Mouse (Mus musculus) heart, adult 2 months (tissue): Measurements from ENCODE around the gene Trp53. TPM values are rescaled to one million over a fixed set of nuclear protein-coding genes. Genes with fewer than 3 reads are reported as not detected.

ENCODE experiments used
- DNase-seq, 2 experiments: peaks; one replicate each; pipeline ENCODE4 v3.0.0; 2021
- H3K27ac ChIP-seq: fragments of 200-600 bp; 2 replicates; pipeline ENCODE4 v1.8.1; 2022
- H3K27me3 ChIP-seq: fragments of 200-500 bp; 2 replicates; pipeline ENCODE4 v1.6.1; 2012; ENCODE audit warnings: mild to moderate bottlenecking, low read length, inconsistent platforms, mixed read lengths; ENCODE audit not compliant: control insufficient read depth, insufficient read depth
- H3K36me3 ChIP-seq: fragments of 200-500 bp; 2 replicates; pipeline ENCODE4 v1.6.1; 2012; ENCODE audit warnings: low read length, inconsistent platforms; ENCODE audit not compliant: control insufficient read depth, insufficient read depth
- H3K4me1 ChIP-seq: fragments of 200-500 bp; 2 replicates; pipeline ENCODE4 v1.6.1; 2011; ENCODE audit warnings: low read length; ENCODE audit not compliant: control insufficient read depth, insufficient read depth
- H3K4me3 ChIP-seq: fragments of 200-600 bp; 2 replicates; pipeline ENCODE4 v1.8.1; 2022
- H3K79me2 ChIP-seq: fragments of 200-500 bp; replicated peaks from 2 replicates; pipeline ENCODE4 v1.6.1; 2012; ENCODE audit warnings: mild to moderate bottlenecking, inconsistent platforms, low read length, moderate library complexity, mixed read lengths; ENCODE audit not compliant: control insufficient read depth, insufficient read depth
- H3K9ac ChIP-seq: fragments of 200-500 bp; 2 replicates; pipeline ENCODE4 v1.6.1; 2012; ENCODE audit warnings: low read depth, mild to moderate bottlenecking, control low read depth, inconsistent platforms, low read length, mixed read lengths
- CTCF ChIP-seq: fragments of 200-600 bp; IDR thresholded peaks from 2 replicates; pipeline ENCODE4 v1.8.1; 2022; ENCODE audit warnings: antibody characterized with exemption, mild to moderate bottlenecking, moderate library complexity
- EP300 ChIP-seq: fragments of 200-500 bp; IDR thresholded peaks from 2 replicates; pipeline ENCODE4 v1.6.1; 2011; ENCODE audit warnings: low read depth, low read length, control low read depth; ENCODE audit not compliant: insufficient read depth
- POLR2A ChIP-seq: fragments of 200-500 bp; IDR thresholded peaks from 2 replicates; pipeline ENCODE4 v1.6.1; 2011; ENCODE audit warnings: mild to moderate bottlenecking, low read depth, low read length, control low read depth; ENCODE audit not compliant: insufficient read depth
- WGBS: fragments of 180-500 bp; shearing (Covaris S2); methylation state at CpG from one replicate; pipeline ENCODE4 v1.1.7; 2018; 5-methylcytosine and 5-hydroxymethylcytosine counted together
- intact Hi-C: fragments of 180-260 bp; cut with DNase I; formaldehyde crosslinking; loops from one replicate; pipeline ENCODE4 v1.15.1; 2025
- polyA plus RNA-seq: library from polyadenylated mRNA; depleted of rRNA; stranded (reverse); fragments of >200 nt; gene quantifications from 2 replicates; pipeline ENCODE4 v1.2.3, GENCODE M21; 2012
- total RNA-seq, 2 experiments: library from RNA; stranded (reverse); gene quantifications; 2 replicates each; pipeline ENCODE4 v1.2.3; 2021

Gene Trp53
- total and polyA plus RNA-seq, 3 experiments = 13.6 to 35.0 (median 15.3) TPM

DNA sequence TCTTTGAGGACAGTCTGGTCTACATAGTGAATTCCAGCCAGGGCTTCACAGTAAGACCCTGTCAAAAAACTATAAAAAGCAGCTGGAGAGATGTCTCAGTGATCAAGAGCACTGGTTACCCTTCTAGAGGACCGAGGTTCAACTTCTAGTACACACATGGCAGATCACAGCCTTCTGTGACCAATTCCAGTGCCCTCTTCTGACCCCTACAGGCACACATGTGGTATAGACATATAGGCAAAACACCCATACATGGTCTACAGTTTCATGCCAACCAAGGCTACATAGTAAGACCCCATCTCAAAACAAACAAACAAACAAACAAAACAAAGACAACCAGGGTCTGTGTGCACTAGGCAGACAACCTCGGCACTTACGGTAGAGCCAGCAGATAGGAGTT, 4.9 kb upstream of the Trp53 start:
- no peak overlapping the region for H3K4me3 ChIP-seq
- no peak overlapping the region for H3K27ac ChIP-seq
- H3K4me1 ChIP-seq = 0 out of 2 replicates have a peak, but pooled peaks cover 1% of the 10 kb centered on the region
- 56% methylated on average over 3 of the region's 3 CpGs for WGBS
- no peak for DNase-seq
- H3K9ac ChIP-seq = no peak overlapping the region
- H3K27me3 ChIP-seq = no peaks in the 10 kb centered on the region
- intact Hi-C loops = loop anchor here (5.0 kb wide), 2 partner anchors 158 to 178 kb away; partner anchors contain the start of genes Cyb5d1, Naa38 and Tmem88
- no peaks in the 10 kb centered on the region; the same call in 1 of the 2 replicates for H3K79me2 ChIP-seq
- TF ChIP-seq CTCF = peak; percentile 65
- no peak for TF ChIP-seq EP300
- no peaks in the 10 kb centered on the region for H3K36me3 ChIP-seq

DNA sequence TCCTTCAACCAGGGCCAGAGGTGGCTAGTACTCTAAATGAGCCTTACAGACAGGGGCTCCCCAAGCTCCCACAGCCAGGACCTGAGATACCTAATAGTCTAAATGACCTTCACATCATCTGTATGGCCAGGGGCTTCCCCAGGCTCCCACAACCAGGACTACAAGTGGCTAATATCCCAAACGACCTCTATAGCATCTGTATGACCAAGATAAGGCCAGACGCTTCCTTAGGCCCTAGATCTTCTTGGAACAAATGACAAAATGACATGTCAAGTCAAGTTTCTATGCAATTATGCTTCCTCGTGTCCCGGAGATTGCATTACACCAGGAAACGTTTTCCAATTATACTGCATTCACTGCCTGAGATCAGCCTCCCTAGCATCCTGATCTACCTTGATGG, 3.9 kb upstream of the Trp53 start:
- intact Hi-C loops = loop anchor here (5.0 kb wide), 2 partner anchors 159 to 179 kb away; partner anchors contain the start of genes Cyb5d1, Naa38 and Tmem88
- H3K4me1 ChIP-seq = 0 out of 2 replicates have a peak, but pooled peaks cover 1% of the 10 kb centered on the region
- H3K9ac ChIP-seq = no peak overlapping the region
- H3K36me3 ChIP-seq = no peaks in the 10 kb centered on the region
- H3K27ac ChIP-seq = no peak overlapping the region
- TF ChIP-seq POLR2A (no peak), EP300 (no peak), CTCF (no peak)
- no peaks in the 10 kb centered on the region; the same call in 1 of the 2 replicates for H3K79me2 ChIP-seq
- DNase-seq = no peak
- WGBS = 57% methylated on average over 5 of the region's 5 CpGs
- no peaks in the 10 kb centered on the region for H3K27me3 ChIP-seq
- H3K4me3 ChIP-seq = no peak overlapping the region

DNA sequence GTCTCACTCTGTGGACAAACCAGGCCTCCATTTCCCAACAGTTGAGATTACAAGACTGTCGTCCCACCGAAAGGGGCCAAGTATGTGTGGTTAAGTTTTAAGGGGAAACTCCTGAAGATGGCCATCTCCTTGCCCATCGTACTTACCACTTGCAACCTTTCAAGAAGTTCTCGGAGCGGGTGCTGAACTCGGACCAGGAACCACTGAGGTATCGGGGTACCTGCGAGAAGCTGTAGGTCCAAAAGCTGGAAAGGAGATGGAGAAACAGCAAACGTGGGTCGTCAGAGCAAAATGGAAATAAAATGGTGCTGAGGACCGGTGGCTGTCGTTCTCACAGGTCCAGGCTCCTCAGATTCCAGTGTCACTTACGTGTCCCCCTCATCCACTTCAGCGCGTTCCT, 1.9 kb upstream of the Trp53 start:
- TF ChIP-seq CTCF (no peak), EP300 (no peak), POLR2A (no peak)
- no peak for DNase-seq
- H3K79me2 ChIP-seq = no peaks in the 10 kb centered on the region; the same call in 1 of the 2 replicates
- H3K9ac ChIP-seq = peak overlapping the region; percentile 70
- 19% methylated on average over 15 of the region's 15 CpGs for WGBS
- H3K27ac ChIP-seq = peak overlapping the region; percentile 73
- intact Hi-C loops = loop anchor here (2.0 to 5.0 kb wide), 3 partner anchors 32 to 181 kb away; partner anchors contain the start of genes Cyb5d1, Naa38 and Tmem88
- H3K36me3 ChIP-seq = no peaks in the 10 kb centered on the region
- no peaks in the 10 kb centered on the region for H3K27me3 ChIP-seq
- peaks cover 5% of the 10 kb centered on the region for H3K4me1 ChIP-seq
- H3K4me3 ChIP-seq = peak overlapping the region; percentile 61

DNA sequence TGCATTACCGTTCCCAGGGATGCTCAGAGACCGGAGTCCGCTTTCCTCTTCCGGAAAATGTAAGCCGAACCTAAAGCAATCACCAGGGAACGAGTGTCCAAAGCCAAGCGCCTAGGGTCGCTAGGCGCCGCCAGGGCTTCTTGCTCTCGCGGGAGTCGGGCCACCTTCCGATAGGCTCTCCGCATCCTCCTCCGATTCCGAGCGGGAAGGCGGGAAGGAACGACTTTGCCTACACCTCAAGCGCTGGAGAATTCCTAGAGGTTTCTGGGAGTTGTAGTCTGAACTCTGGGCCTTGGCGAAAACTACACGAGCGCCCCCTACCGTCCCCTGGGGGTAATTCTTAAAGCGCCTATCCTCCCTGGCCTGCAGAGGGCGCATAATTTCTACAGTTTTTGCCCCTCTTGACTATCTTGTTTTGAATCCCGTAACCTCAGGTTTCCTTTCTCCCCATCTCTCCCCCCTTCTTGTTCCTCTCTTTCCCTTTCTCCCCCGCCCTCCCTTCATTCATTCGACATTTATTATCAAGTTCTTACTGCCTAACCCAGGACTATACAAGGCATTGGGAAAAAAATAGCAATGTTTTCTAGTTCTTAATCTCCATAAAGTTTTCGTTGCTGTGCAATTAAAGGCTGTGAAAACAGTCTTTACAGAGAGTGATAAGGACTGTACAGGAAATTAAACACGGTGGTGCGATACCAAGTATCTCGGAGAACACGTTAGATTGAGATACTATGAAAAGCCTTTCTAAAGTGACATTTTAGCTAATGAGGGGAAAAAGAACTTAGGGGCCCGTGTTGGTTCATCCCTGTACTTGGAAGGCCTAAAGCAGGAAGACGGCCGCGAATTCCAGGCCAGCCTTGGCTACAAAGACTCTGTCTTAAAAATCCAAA, 786 bp upstream of the Trp53 start:
- Histone ChIP-seq H3K79me2 (no peaks in the 10 kb centered on the region; the same call in 1 of the 2 replicates), H3K36me3 (no peaks in the 10 kb centered on the region), H3K27ac (peak overlapping the region; percentile 89), H3K4me3 (peak overlapping the region; percentile 91), H3K9ac (peak overlapping the region; percentile 70), H3K27me3 (no peaks in the 10 kb centered on the region), H3K4me1 (peaks cover 5% of the 10 kb centered on the region)
- under 1% methylated on average over 39 of the region's 39 CpGs for WGBS
- peak; percentile 96 to 97 for DNase-seq
- peak; percentile 68 for TF ChIP-seq POLR2A
- no peak; the same call in 1 of the 2 replicates for TF ChIP-seq CTCF
- peak; percentile 97 for TF ChIP-seq EP300
- intact Hi-C loops = loop anchor here (1.0 to 5.0 kb wide), 5 partner anchors 33 to 182 kb away; partner anchors contain the start of genes Cyb5d1, Naa38, Senp3 and Tmem88

DNA sequence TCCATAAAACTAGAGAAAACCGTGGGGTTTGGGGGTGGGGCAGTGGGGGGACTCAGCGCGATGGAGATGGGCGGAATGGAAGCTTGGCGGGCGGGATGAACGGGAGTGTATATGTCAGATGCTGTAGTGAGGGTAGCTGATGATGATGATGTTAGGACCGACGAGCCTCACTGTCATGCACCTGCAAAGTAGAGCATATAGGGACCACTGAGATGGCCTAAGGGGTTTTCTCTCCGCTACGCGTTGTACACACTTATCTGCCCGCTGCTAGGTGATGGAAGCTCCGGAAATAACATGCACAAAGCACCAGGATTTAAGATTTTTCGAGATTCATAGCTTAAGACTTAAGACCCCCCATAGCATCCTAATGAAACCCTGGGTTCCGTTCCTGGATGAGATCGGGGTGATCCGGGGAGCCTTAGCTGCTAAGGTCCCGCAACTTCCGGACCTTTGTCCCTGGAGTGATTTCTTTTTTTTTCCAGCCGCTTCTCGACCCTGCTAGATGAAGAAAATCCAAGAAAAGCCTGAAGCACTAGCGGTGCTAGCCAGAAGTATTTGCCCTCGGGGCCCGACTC, 500 bp downstream of the Trp53 start:
- Histone ChIP-seq H3K36me3 (no peaks in the 10 kb centered on the region), H3K4me3 (peak overlapping the region; percentile 91), H3K4me1 (peaks cover 5% of the 10 kb centered on the region), H3K27ac (peak overlapping the region; percentile 89), H3K27me3 (no peaks in the 10 kb centered on the region), H3K9ac (peak overlapping the region; percentile 62), H3K79me2 (no peaks in the 10 kb centered on the region; the same call in 1 of the 2 replicates)
- intact Hi-C loops = loop anchor here (1.0 to 5.0 kb wide), 2 partner anchors 23 to 102 kb away; partner anchors contain the start of gene Senp3
- DNase-seq = no peak
- whole genome bisulfite sequencing = under 1% methylated on average over 25 of the region's 25 CpGs
- TF ChIP-seq POLR2A (no peak), EP300 (no peak), CTCF (no peak)
